Mouse (Mus musculus) neural tube, embryonic 12.5 days (tissue): ENCODE data around the gene Serpina11. TPM values are rescaled to one million over a fixed set of nuclear protein-coding genes. Genes with fewer than 3 reads are reported as not detected.
"Not testable (repeated sequence)": the region's sequence is repeated elsewhere in the genome, so short reads cannot be mapped to it uniquely, and the experiment has no call there.

Experiments
- ATAC-seq: fragments of 200-750 bp; cut with Nextera tagmentation; 2 replicates; pipeline ENCODE4 v1.8.0; 2017; ENCODE audit warnings: low read depth, mild to moderate bottlenecking, moderate TSS enrichment, moderate library complexity; ENCODE audit not compliant: low FRiP score
- H3K27ac ChIP-seq: fragments of 300-500 bp; sonication (generic); 2 replicates; pipeline ENCODE4 v1.5.1; 2016
- H3K27me3 ChIP-seq: fragments of 300-500 bp; sonication (generic); replicated peaks from 2 replicates; pipeline ENCODE4 v1.6.1; 2016; ENCODE audit warnings: mild to moderate bottlenecking
- H3K36me3 ChIP-seq: fragments of 300-500 bp; sonication (generic); 2 replicates; pipeline ENCODE4 v1.6.1; 2016; ENCODE audit warnings: mild to moderate bottlenecking
- H3K4me1 ChIP-seq: fragments of 300-500 bp; sonication (generic); 2 replicates; pipeline ENCODE4 v1.6.1; 2016
- H3K4me2 ChIP-seq: fragments of 300-500 bp; sonication (generic); replicated peaks from 2 replicates; pipeline ENCODE4 v1.6.1; 2016; ENCODE audit warnings: mild to moderate bottlenecking
- H3K4me3 ChIP-seq: fragments of 300-500 bp; sonication (generic); 2 replicates; pipeline ENCODE4 v1.5.1; 2016
- H3K9ac ChIP-seq: fragments of 300-500 bp; sonication (generic); 2 replicates; pipeline ENCODE4 v1.6.1; 2016; ENCODE audit warnings: mild to moderate bottlenecking
- H3K9me3 ChIP-seq: fragments of 300-500 bp; sonication (generic); 2 replicates; pipeline ENCODE4 v1.6.1; 2016; ENCODE audit warnings: mild to moderate bottlenecking
- WGBS: fragments of 180-500 bp; shearing (Covaris S2); methylation state at CpG from one replicate; pipeline ENCODE4 v1.1.7; 2016; 5-methylcytosine and 5-hydroxymethylcytosine counted together
- polyA plus RNA-seq: library from polyadenylated mRNA; unstranded; fragments of >200 nt; fragmentation: Nextera tagmentation; extraction: Ambion mirVana; gene quantifications from 2 replicates; pipeline ENCODE4 v1.2.1, GENCODE M21; 2016

The Serpina11 gene
- polyA plus RNA-seq, 1 experiment from 2014 or later = not detected

- H3K9ac ChIP-seq = no peak overlapping the region
- H3K27me3 ChIP-seq = no peaks in the 10 kb centered on the region
- no peaks in the 10 kb centered on the region for H3K36me3 ChIP-seq
- 77% methylated on average over 3 of the region's 3 CpGs for WGBS
- H3K4me1 ChIP-seq = no peaks in the 10 kb centered on the region
- H3K27ac ChIP-seq = no peak overlapping the region
- no peak overlapping the region for H3K4me3 ChIP-seq
- ATAC-seq = no peak
- H3K4me2 ChIP-seq = no peak overlapping the region
- 0 out of 2 replicates have a peak, but pooled peaks cover 12% of the 10 kb centered on the region for H3K9me3 ChIP-seq
Observed at GRCm38 (mm10) chr12:103966761-103967160, 23.0 kb downstream of the Serpina11 start.

DNA sequence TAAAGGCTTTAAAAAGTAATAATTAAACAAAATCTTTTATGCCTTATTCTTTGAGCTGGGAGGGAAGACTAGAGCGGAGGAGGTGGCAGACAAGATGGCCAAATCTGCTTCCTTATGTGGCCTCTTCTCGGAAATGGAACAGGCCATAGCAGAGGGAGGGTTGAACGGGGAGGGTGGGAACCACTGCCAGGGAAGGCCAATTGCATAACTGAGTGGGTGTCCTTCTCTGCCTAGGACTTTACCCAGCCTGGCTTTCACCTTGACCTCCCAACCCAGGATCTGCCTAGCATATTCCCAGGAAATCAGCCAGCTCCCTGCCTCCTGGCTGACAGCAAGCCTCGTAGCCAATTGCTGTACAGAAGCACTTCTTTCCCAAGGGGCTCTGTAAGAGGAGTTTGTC is 26.5 kb downstream of the Serpina11 start:
- H3K9ac ChIP-seq = no peak overlapping the region
- H3K4me2 ChIP-seq = no peak overlapping the region
- no peak for ATAC-seq
- WGBS = 84% methylated on average over 4 of the region's 4 CpGs
- no peaks in the 10 kb centered on the region for H3K27me3 ChIP-seq
- no peaks in the 10 kb centered on the region for H3K4me1 ChIP-seq
- H3K9me3 ChIP-seq = 0 out of 2 replicates have a peak, but pooled peaks cover 23% of the 10 kb centered on the region
- H3K27ac ChIP-seq = no peak overlapping the region
- H3K4me3 ChIP-seq = no peak overlapping the region
- H3K36me3 ChIP-seq = no peaks in the 10 kb centered on the region

- no peaks in the 10 kb centered on the region for H3K27me3 ChIP-seq
- ATAC-seq = no peak
- no peaks in the 10 kb centered on the region for H3K36me3 ChIP-seq
- H3K4me2 ChIP-seq = no peak overlapping the region
- 89% methylated on average over 8 of the region's 8 CpGs for WGBS
- H3K9ac ChIP-seq = no peak overlapping the region
- H3K4me3 ChIP-seq = no peak overlapping the region
- no peak overlapping the region for H3K27ac ChIP-seq
- H3K9me3 ChIP-seq = 0 out of 2 replicates have a peak, but pooled peaks cover 23% of the 10 kb centered on the region
- H3K4me1 ChIP-seq = no peaks in the 10 kb centered on the region
Observed at GRCm38 (mm10) chr12:103962860-103963259, 26.9 kb downstream of the Serpina11 start.

DNA sequence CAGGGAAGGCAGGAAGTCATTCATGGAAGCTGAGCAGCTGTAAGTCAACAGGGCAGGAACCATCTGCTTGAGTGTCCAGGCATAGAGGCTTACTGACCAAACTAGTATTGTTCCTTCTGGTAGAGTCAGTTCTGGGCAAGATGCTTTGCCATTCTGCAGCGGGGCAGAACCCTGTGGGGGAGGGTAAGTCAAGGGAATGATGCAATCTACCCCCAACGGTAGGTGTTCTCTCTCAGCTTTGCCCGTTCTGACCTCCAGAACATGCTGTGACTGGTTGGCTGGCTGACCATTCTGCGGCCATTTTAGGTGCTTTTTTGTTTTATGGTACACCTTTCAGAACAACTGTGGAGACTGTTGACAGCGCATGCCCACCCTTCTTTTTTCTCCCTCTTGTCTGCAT is 27.4 kb downstream of the Serpina11 start:
- no peak overlapping the region for H3K4me3 ChIP-seq
- no peaks in the 10 kb centered on the region for H3K27me3 ChIP-seq
- no peak overlapping the region for H3K9ac ChIP-seq
- WGBS = 87% methylated on average over 5 of the region's 5 CpGs
- no peaks in the 10 kb centered on the region for H3K36me3 ChIP-seq
- no peaks in the 10 kb centered on the region for H3K4me1 ChIP-seq
- ATAC-seq = no peak
- H3K27ac ChIP-seq = no peak overlapping the region
- H3K9me3 ChIP-seq = 0 out of 2 replicates have a peak, but pooled peaks cover 23% of the 10 kb centered on the region
- no peak overlapping the region for H3K4me2 ChIP-seq

GRCm38 (mm10) chr12:103961716-103962115 is 28.0 kb downstream of the Serpina11 start:
- no peak for ATAC-seq
- no peaks in the 10 kb centered on the region for H3K36me3 ChIP-seq
- WGBS = 95% methylated on average over 1 of the region's 1 CpGs
- no peaks in the 10 kb centered on the region for H3K27me3 ChIP-seq
- no peak overlapping the region for H3K9ac ChIP-seq
- H3K4me1 ChIP-seq = no peaks in the 10 kb centered on the region
- H3K4me2 ChIP-seq = no peak overlapping the region
- H3K4me3 ChIP-seq = no peak overlapping the region
- H3K27ac ChIP-seq = no peak overlapping the region
- 0 out of 2 replicates have a peak, but pooled peaks cover 23% of the 10 kb centered on the region for H3K9me3 ChIP-seq

GRCm38 (mm10) chr12:103958798-103959197 is 31.0 kb downstream of the Serpina11 start, which contains the start of gene Serpina1e:
Gene Serpina1e (minus strand): TSS chr12:103958975.
- no peak within 1 kb of the TSS for H3K4me3 ChIP-seq
- no peak within 1 kb of the TSS for H3K9ac ChIP-seq
- no peak within 1 kb of the TSS for H3K27ac ChIP-seq
- H3K27me3 ChIP-seq = no peaks in the 10 kb centered on the region
- no peak within 1 kb of the TSS for H3K4me2 ChIP-seq
- ATAC-seq = no peak
- 0 out of 2 replicates have a peak, but pooled peaks cover 11% of the 10 kb centered on the region for H3K9me3 ChIP-seq
- no peaks in the 10 kb centered on the region for H3K36me3 ChIP-seq
- WGBS = 73% methylated on average over 3 of the region's 3 CpGs
- H3K4me1 ChIP-seq = no peaks in the 10 kb centered on the region

DNA sequence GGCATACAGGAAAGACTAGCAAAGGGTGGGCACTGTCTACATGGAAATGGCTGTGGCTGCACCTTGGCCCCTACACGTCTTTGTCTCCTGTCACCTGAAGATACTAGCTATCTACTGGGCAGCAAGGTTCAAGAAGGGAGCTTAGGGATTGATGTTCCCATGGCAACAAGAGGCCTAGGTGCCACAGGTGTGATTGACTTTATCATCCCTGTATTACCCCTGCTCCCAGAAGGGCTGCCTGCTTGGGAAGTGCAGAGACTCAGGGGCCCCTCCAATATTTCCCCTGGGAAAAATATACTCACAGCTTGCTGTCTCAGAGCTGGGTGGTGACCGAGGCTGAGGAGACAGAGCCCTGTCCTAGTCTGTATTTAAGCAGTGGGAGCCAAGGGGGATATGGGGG is 33.2 kb downstream of the Serpina11 start:
- not testable (repeated sequence) for ATAC-seq, H3K9ac ChIP-seq, H3K27ac ChIP-seq, H3K27me3 ChIP-seq, H3K4me3 ChIP-seq, H3K36me3 ChIP-seq, H3K4me2 ChIP-seq, H3K4me1 ChIP-seq
- 84% methylated on average over 2 of the region's 2 CpGs for WGBS
- H3K9me3 ChIP-seq = 0 out of 2 replicates have a peak, but pooled peaks cover 11% of the 10 kb centered on the region

- H3K9ac ChIP-seq, H3K4me1 ChIP-seq, ATAC-seq, H3K9me3 ChIP-seq, H3K4me3 ChIP-seq, H3K27ac ChIP-seq, H3K27me3 ChIP-seq, H3K36me3 ChIP-seq, H3K4me2 ChIP-seq: not testable (repeated sequence)
- 83% methylated on average over 3 of the region's 3 CpGs for WGBS
Observed at GRCm38 (mm10) chr12:103952972-103953371, 36.8 kb downstream of the Serpina11 start.

DNA sequence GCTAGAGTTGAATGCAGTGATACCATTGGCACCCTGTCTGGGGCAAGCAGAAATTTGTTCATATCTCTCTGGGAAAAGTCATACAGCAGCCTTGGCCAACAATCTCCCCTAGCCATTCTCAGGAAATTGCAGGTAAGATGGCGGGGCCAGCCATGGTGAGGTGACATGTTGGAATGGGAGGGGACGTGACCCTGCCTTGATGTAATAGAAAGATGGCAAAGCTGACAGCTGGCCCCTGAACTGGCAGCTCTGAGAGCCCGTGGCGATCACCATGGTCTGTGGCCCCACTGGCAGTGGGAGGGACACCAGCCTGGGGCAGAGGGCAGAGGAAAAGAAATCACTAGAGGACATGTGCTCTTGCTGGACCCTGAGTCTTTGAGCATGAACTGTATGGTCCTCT is 43.5 kb downstream of the Serpina11 start:
- WGBS = 87% methylated on average over 4 of the region's 4 CpGs
- Histone ChIP-seq H3K9me3 (peaks cover 26% of the 10 kb centered on the region; the same call in 1 of the 2 replicates), H3K4me1 (no peaks in the 10 kb centered on the region), H3K27me3 (no peaks in the 10 kb centered on the region), H3K4me2 (no peak overlapping the region), H3K4me3 (no peak overlapping the region), H3K27ac (no peak overlapping the region), H3K9ac (no peak overlapping the region), H3K36me3 (no peaks in the 10 kb centered on the region)
- no peak for ATAC-seq

Other genes with a start within 250 kb of the Serpina11 start
- gene Serpina1d, start 216.4 kb downstream of the Serpina11 start, polyA plus RNA-seq = not detected in 2 replicates
- gene Serpina1b, start 159.6 kb downstream of the Serpina11 start, polyA plus RNA-seq = 0.19 and 0.20 TPM in 2 replicates
- gene Serpina1a, start 126.4 kb downstream of the Serpina11 start, polyA plus RNA-seq = 0.34 TPM in 1 of 2 replicates, not detected in the other
- gene Serpina1c, start 85.1 kb downstream of the Serpina11 start, polyA plus RNA-seq = not detected in 2 replicates
- not detected in 2 replicates for gene Serpina1e, start 31.0 kb downstream of the Serpina11 start, polyA plus RNA-seq
- not detected in 2 replicates for gene Serpina9, start 23.8 kb upstream of the Serpina11 start, polyA plus RNA-seq
- gene Serpina12, start 54.5 kb upstream of the Serpina11 start, polyA plus RNA-seq = not detected in 2 replicates
- gene Serpina5, start 111.2 kb upstream of the Serpina11 start, polyA plus RNA-seq = not detected in 2 replicates
- not detected in 2 replicates for gene Serpina3a, start 122.8 kb upstream of the Serpina11 start, polyA plus RNA-seq
- gene Serpina3b, start 138.0 kb upstream of the Serpina11 start, polyA plus RNA-seq = not detected in 2 replicates
- not detected in 2 replicates for gene Serpina3c, start 163.9 kb upstream of the Serpina11 start, polyA plus RNA-seq
- not detected in 2 replicates for gene Serpina3f, start 224.6 kb upstream of the Serpina11 start, polyA plus RNA-seq
- gene Serpina3g, start 246.3 kb upstream of the Serpina11 start, polyA plus RNA-seq = 1.9 and 2.1 TPM in 2 replicates